Mouse (Mus musculus): ENCODE measurements at regions not wholly inside any gene's neighbourhood (a gene's known extent, or its start where the extent isn't known, plus 50 kb on each side); places are given as distances from the start of the nearest gene placed in this dataset.

- no peaks in the 10 kb centered on the region for H3K79me2 ChIP-seq (ENCODE audit: control insufficient read depth, insufficient read depth)
- H3ac ChIP-seq (ENCODE audit: control insufficient read depth, insufficient read length): no peak overlapping the region
- H3K4me3 ChIP-seq: no peak overlapping the region
- no peaks in the 10 kb centered on the region for H3K27me3 ChIP-seq (ENCODE audit: control insufficient read depth, insufficient read depth, insufficient read length)
- TF ChIP-seq MYOG (IDR thresholded peaks at IDR 0.05; ENCODE audit: control insufficient read depth in 1 of 3, insufficient read depth in 1 of 3, insufficient read length in 2 of 3, low read depth in 2 of 3): no peak
- TF ChIP-seq POLR2A (IDR thresholded peaks at IDR 0.05; ENCODE audit: insufficient read length, low read depth): no peak
- no peak for TF ChIP-seq MAX (IDR thresholded peaks at IDR 0.05; ENCODE audit: low read depth)
- TF ChIP-seq CEBPB (IDR thresholded peaks at IDR 0.05; ENCODE audit: insufficient read depth, poor library complexity, severe bottlenecking): no peak
- TF ChIP-seq POLR2AphosphoS2 (IDR thresholded peaks at IDR 0.05; ENCODE audit: insufficient read length, low read depth): no peak
- no peak for TF ChIP-seq TCF12 (IDR thresholded peaks at IDR 0.05; ENCODE audit: insufficient read depth, poor library complexity, severe bottlenecking)
- no peak for TF ChIP-seq E2F4 (IDR thresholded peaks at IDR 0.05; ENCODE audit: insufficient read depth)
- no peak for TF ChIP-seq SRF (IDR thresholded peaks at IDR 0.05; ENCODE audit: control insufficient read depth, insufficient read length, low read depth)
- TF ChIP-seq REST (IDR thresholded peaks at IDR 0.05; ENCODE audit: insufficient read depth, insufficient read length): no peak
- TF ChIP-seq MYOD1 (IDR thresholded peaks at IDR 0.05; ENCODE audit: control insufficient read depth in 1 of 3, insufficient read length in 2 of 3, low read depth in 2 of 3): no peak
- no peak for TF ChIP-seq TCF3 (IDR thresholded peaks at IDR 0.05; ENCODE audit: insufficient read length, low read depth)
- no peak for TF ChIP-seq USF1 (IDR thresholded peaks at IDR 0.05; ENCODE audit: low read depth)
- H3K36me3 ChIP-seq (ENCODE audit: control insufficient read depth, insufficient read depth): no peaks in the 10 kb centered on the region
- no peak overlapping the region for H3K4me2 ChIP-seq (ENCODE audit: low read depth)
These were observed 533.9 kb upstream of the Nox3 start for GRCm38 (mm10) chr17:4229969-4230368.

GRCm38 (mm10) chr17:4250476-4250875 is 554.4 kb upstream of the Nox3 start:
- Histone ChIP-seq H3K36me3 (ENCODE audit: control insufficient read depth, insufficient read depth) (no peaks in the 10 kb centered on the region), H3K27me3 (ENCODE audit: control insufficient read depth, insufficient read depth, insufficient read length) (no peaks in the 10 kb centered on the region), H3K4me3 (no peak overlapping the region), H3K79me2 (ENCODE audit: control insufficient read depth, insufficient read depth) (no peaks in the 10 kb centered on the region), H3ac (ENCODE audit: control insufficient read depth, insufficient read length) (no peak overlapping the region), H3K4me2 (ENCODE audit: low read depth) (no peak overlapping the region)
- TF ChIP-seq USF1 (IDR thresholded peaks at IDR 0.05; ENCODE audit: low read depth) (no peak), SRF (IDR thresholded peaks at IDR 0.05; ENCODE audit: control insufficient read depth, insufficient read length, low read depth) (no peak), MYOG (IDR thresholded peaks at IDR 0.05; ENCODE audit: control insufficient read depth in 1 of 3, insufficient read depth in 1 of 3, insufficient read length in 2 of 3, low read depth in 2 of 3) (no peak), CEBPB (IDR thresholded peaks at IDR 0.05; ENCODE audit: insufficient read depth, poor library complexity, severe bottlenecking) (no peak), TCF12 (IDR thresholded peaks at IDR 0.05; ENCODE audit: insufficient read depth, poor library complexity, severe bottlenecking) (no peak), REST (IDR thresholded peaks at IDR 0.05; ENCODE audit: insufficient read depth, insufficient read length) (no peak), POLR2AphosphoS2 (IDR thresholded peaks at IDR 0.05; ENCODE audit: insufficient read length, low read depth) (no peak), TCF3 (IDR thresholded peaks at IDR 0.05; ENCODE audit: insufficient read length, low read depth) (no peak)

GRCm38 (mm10) chr17:4265471-4265870 is 569.4 kb upstream of the Nox3 start:
- Histone ChIP-seq H3K79me2 (ENCODE audit: control insufficient read depth, insufficient read depth) (no peaks in the 10 kb centered on the region), H3K27me3 (ENCODE audit: control insufficient read depth, insufficient read depth, insufficient read length) (no peaks in the 10 kb centered on the region), H3K36me3 (ENCODE audit: control insufficient read depth, insufficient read depth) (no peaks in the 10 kb centered on the region), H3K4me2 (ENCODE audit: low read depth) (no peak overlapping the region), H3ac (ENCODE audit: control insufficient read depth, insufficient read length) (no peak overlapping the region), H3K4me3 (no peak overlapping the region)
- TF ChIP-seq SRF (IDR thresholded peaks at IDR 0.05; ENCODE audit: control insufficient read depth, insufficient read length, low read depth) (no peak), REST (IDR thresholded peaks at IDR 0.05; ENCODE audit: insufficient read depth, insufficient read length) (no peak), CEBPB (IDR thresholded peaks at IDR 0.05; ENCODE audit: insufficient read depth, poor library complexity, severe bottlenecking) (no peak), MAX (IDR thresholded peaks at IDR 0.05; ENCODE audit: low read depth) (no peak), MYOG (IDR thresholded peaks at IDR 0.05; ENCODE audit: control insufficient read depth in 1 of 3, insufficient read depth in 1 of 3, insufficient read length in 2 of 3, low read depth in 2 of 3) (no peak), TCF12 (IDR thresholded peaks at IDR 0.05; ENCODE audit: insufficient read depth, poor library complexity, severe bottlenecking) (no peak), USF1 (IDR thresholded peaks at IDR 0.05; ENCODE audit: low read depth) (no peak), TCF3 (IDR thresholded peaks at IDR 0.05; ENCODE audit: insufficient read length, low read depth) (no peak)

- H3K4me2 ChIP-seq (ENCODE audit: low read depth): no peak overlapping the region
- no peak overlapping the region for H3ac ChIP-seq (ENCODE audit: control insufficient read depth, insufficient read length)
- no peaks in the 10 kb centered on the region for H3K79me2 ChIP-seq (ENCODE audit: control insufficient read depth, insufficient read depth)
- no peaks in the 10 kb centered on the region for H3K36me3 ChIP-seq (ENCODE audit: control insufficient read depth, insufficient read depth)
- H3K27me3 ChIP-seq (ENCODE audit: control insufficient read depth, insufficient read depth, insufficient read length): no peaks in the 10 kb centered on the region
- TF ChIP-seq REST (IDR thresholded peaks at IDR 0.05; ENCODE audit: insufficient read depth, insufficient read length) (no peak), CEBPB (IDR thresholded peaks at IDR 0.05; ENCODE audit: insufficient read depth, poor library complexity, severe bottlenecking) (no peak), TCF12 (IDR thresholded peaks at IDR 0.05; ENCODE audit: insufficient read depth, poor library complexity, severe bottlenecking) (no peak), SRF (IDR thresholded peaks at IDR 0.05; ENCODE audit: control insufficient read depth, insufficient read length, low read depth) (no peak), E2F4 (IDR thresholded peaks at IDR 0.05; ENCODE audit: insufficient read depth) (no peak), MYOD1 (IDR thresholded peaks at IDR 0.05; ENCODE audit: control insufficient read depth in 1 of 3, insufficient read length in 2 of 3, low read depth in 2 of 3) (no peak), MYOG (IDR thresholded peaks at IDR 0.05; ENCODE audit: control insufficient read depth in 1 of 3, insufficient read depth in 1 of 3, insufficient read length in 2 of 3, low read depth in 2 of 3) (no peak), POLR2A (IDR thresholded peaks at IDR 0.05; ENCODE audit: insufficient read length, low read depth) (no peak), POLR2AphosphoS2 (IDR thresholded peaks at IDR 0.05; ENCODE audit: insufficient read length, low read depth) (no peak), MAX (IDR thresholded peaks at IDR 0.05; ENCODE audit: low read depth) (no peak), USF1 (IDR thresholded peaks at IDR 0.05; ENCODE audit: low read depth) (no peak)
- no peak overlapping the region for H3K4me3 ChIP-seq
These were observed 569.9 kb upstream of the Nox3 start for GRCm38 (mm10) chr17:4265946-4266345.

- Histone ChIP-seq H3K4me3 (no peak overlapping the region), H3K79me2 (ENCODE audit: control insufficient read depth, insufficient read depth) (no peaks in the 10 kb centered on the region), H3ac (ENCODE audit: control insufficient read depth, insufficient read length) (no peak overlapping the region), H3K36me3 (ENCODE audit: control insufficient read depth, insufficient read depth) (no peaks in the 10 kb centered on the region), H3K27me3 (ENCODE audit: control insufficient read depth, insufficient read depth, insufficient read length) (no peaks in the 10 kb centered on the region), H3K4me2 (ENCODE audit: low read depth) (no peak overlapping the region)
- TF ChIP-seq MYOG (IDR thresholded peaks at IDR 0.05; ENCODE audit: control insufficient read depth in 1 of 3, insufficient read depth in 1 of 3, insufficient read length in 2 of 3, low read depth in 2 of 3): no peak
- no peak for TF ChIP-seq REST (IDR thresholded peaks at IDR 0.05; ENCODE audit: insufficient read depth, insufficient read length)
- no peak for TF ChIP-seq E2F4 (IDR thresholded peaks at IDR 0.05; ENCODE audit: insufficient read depth)
- no peak for TF ChIP-seq POLR2A (IDR thresholded peaks at IDR 0.05; ENCODE audit: insufficient read length, low read depth)
- TF ChIP-seq MYOD1 (IDR thresholded peaks at IDR 0.05; ENCODE audit: control insufficient read depth in 1 of 3, insufficient read length in 2 of 3, low read depth in 2 of 3): no peak
- no peak for TF ChIP-seq TCF3 (IDR thresholded peaks at IDR 0.05; ENCODE audit: insufficient read length, low read depth)
- no peak for TF ChIP-seq MAX (IDR thresholded peaks at IDR 0.05; ENCODE audit: low read depth)
- no peak for TF ChIP-seq CEBPB (IDR thresholded peaks at IDR 0.05; ENCODE audit: insufficient read depth, poor library complexity, severe bottlenecking)
- no peak for TF ChIP-seq USF1 (IDR thresholded peaks at IDR 0.05; ENCODE audit: low read depth)
- no peak for TF ChIP-seq POLR2AphosphoS2 (IDR thresholded peaks at IDR 0.05; ENCODE audit: insufficient read length, low read depth)
- no peak for TF ChIP-seq SRF (IDR thresholded peaks at IDR 0.05; ENCODE audit: control insufficient read depth, insufficient read length, low read depth)
- no peak for TF ChIP-seq TCF12 (IDR thresholded peaks at IDR 0.05; ENCODE audit: insufficient read depth, poor library complexity, severe bottlenecking)
These were observed 570.4 kb upstream of the Nox3 start for GRCm38 (mm10) chr17:4266487-4266886.
